Mouse (Mus musculus) neutrophil, adult 83 days (primary cell): ENCODE results near the gene Mrgpra1. TPM values are rescaled to one million over a fixed set of nuclear protein-coding genes. Genes with fewer than 3 reads are reported as not detected.

Source experiments
- total RNA-seq, 2 experiments: library from RNA; stranded (reverse); gene quantifications; one replicate each; pipeline ENCODE4 v1.2.4; 2023

Gene Mrgpra1
- not detected for total RNA-seq

GRCm38 (mm10) chr7:47354140-47354539 lies at the start of gene Mrgpra1:
Gene Mrgpra1, minus strand, starts transcription at chr7:47354240.

Other genes starting within 250 kb of the Mrgpra1 start
- gene Ptpn5, start 220.6 kb downstream of the Mrgpra1 start, total RNA-seq: not detected
- not detected for gene Mrgpra6, start 149.3 kb downstream of the Mrgpra1 start, total RNA-seq
- not detected for gene Mrgpra9, start 101.4 kb downstream of the Mrgpra1 start, total RNA-seq
- gene Mrgpra2a, start 97.9 kb upstream of the Mrgpra1 start, total RNA-seq: 10 to 100 TPM; 89.2 to 94.5 TPM
- 100 to 1,000 TPM; 474 to 554 TPM for gene Mrgpra2b, start 174.6 kb upstream of the Mrgpra1 start, total RNA-seq
- gene Mrgpra3, start 247.1 kb upstream of the Mrgpra1 start, total RNA-seq: not detected